Mouse (Mus musculus): Measurements from ENCODE around the gene Samsn1. TPM values are rescaled to one million over a fixed set of nuclear protein-coding genes. Genes with fewer than 3 reads are reported as not detected.

Samsn1 gene
- polyA plus RNA-seq, 1 experiment from 2014 or later = 3.0 TPM

DNA sequence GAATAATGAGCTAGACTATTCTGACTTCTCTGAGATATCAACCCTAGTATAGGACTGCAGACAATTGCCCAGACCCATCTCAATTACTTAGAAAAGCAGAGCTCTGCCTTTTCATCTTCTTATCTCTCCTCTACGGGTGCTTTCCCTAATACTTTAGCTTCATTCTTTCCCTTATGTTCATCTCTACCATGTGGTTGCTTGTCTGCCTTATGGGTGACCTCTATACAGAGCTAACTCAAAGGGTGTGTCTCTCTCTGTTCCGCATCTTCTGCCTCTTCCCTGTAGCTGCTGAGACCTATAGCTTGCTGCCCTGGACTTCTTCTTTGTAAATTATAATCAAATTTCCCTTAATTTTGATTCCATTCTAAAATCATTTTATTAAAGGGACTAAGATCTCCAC, 147.6 kb downstream of the Samsn1 start:
- Histone ChIP-seq H3K4me1 (replicated peaks; ENCODE audit: control insufficient read depth, insufficient read depth, low read length) (peaks cover 5% of the 10 kb centered on the region; the same call in 1 of the 2 replicates), H3K4me3 (ENCODE audit: low read length) (no peak overlapping the region), H3K36me3 (ENCODE audit: control insufficient read depth, insufficient read depth, low read length) (no peaks in the 10 kb centered on the region), H3K9ac (ENCODE audit: low read length) (no peak overlapping the region), H3K27ac (ENCODE audit: low read length) (no peak overlapping the region), H3K9me3 (ENCODE audit: control insufficient read depth, low read length) (no peaks in the 10 kb centered on the region), H3K27me3 (ENCODE audit: control insufficient read depth, insufficient read depth, low read depth, low read length) (no peaks in the 10 kb centered on the region), H3K4me2 (ENCODE audit: low read depth, low read length) (no peak overlapping the region)
- ATAC-seq (ENCODE audit: low read depth) = no peak
- WGBS = 76% methylated on average over 2 of the region's 2 CpGs

DNA sequence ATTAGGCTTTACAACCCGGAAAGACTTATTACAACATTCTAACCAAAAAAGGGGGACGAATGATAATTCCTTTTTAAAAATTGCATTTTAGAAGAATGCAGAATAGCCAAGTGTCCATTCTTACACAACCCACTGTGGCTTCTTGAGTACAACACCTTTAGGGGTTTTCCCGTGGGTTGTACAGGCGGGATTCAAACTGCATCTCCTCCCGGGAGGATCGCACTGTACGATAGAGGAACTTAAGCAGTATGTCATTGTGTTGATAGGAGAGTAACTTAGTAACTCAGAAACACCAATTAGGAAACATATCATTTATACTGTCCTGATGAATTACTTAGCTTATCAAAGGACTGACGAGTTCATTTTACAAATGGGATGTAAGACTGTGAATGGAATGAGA, 149.8 kb downstream of the Samsn1 start:
- Histone ChIP-seq H3K4me3 (ENCODE audit: low read length) (no peak overlapping the region), H3K9ac (ENCODE audit: low read length) (no peak overlapping the region), H3K27ac (ENCODE audit: low read length) (no peak overlapping the region), H3K9me3 (ENCODE audit: control insufficient read depth, low read length) (no peaks in the 10 kb centered on the region), H3K27me3 (ENCODE audit: control insufficient read depth, insufficient read depth, low read depth, low read length) (no peaks in the 10 kb centered on the region), H3K4me2 (ENCODE audit: low read depth, low read length) (no peak overlapping the region), H3K36me3 (ENCODE audit: control insufficient read depth, insufficient read depth, low read length) (no peaks in the 10 kb centered on the region), H3K4me1 (replicated peaks; ENCODE audit: control insufficient read depth, insufficient read depth, low read length) (peaks cover 4% of the 10 kb centered on the region; the same call in 1 of the 2 replicates)
- no peak for ATAC-seq (ENCODE audit: low read depth)
- 79% methylated on average over 8 of the region's 8 CpGs for WGBS

DNA sequence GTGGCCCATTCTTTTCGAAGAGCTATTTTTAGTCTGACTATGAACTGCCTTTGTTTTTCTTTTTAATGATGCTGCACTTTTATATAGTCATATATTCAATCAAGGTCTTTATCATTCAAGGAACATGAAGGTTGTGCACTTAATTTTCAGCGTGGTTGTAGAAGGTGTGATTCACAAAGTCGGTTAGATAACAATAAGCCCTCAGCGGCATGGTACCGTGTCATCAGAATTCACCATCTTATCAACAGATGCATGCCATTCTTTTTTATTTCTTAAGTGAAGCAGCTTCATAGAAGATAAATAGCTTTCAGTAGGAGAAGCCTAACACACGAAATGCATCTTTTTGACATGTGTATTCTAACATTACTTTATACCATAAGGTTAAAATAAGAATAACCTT, 154.7 kb downstream of the Samsn1 start:
- no peak overlapping the region for H3K4me2 ChIP-seq (ENCODE audit: low read depth, low read length)
- H3K27ac ChIP-seq (ENCODE audit: low read length) = no peak overlapping the region
- no peaks in the 10 kb centered on the region for H3K36me3 ChIP-seq (ENCODE audit: control insufficient read depth, insufficient read depth, low read length)
- H3K27me3 ChIP-seq (ENCODE audit: control insufficient read depth, insufficient read depth, low read depth, low read length) = no peaks in the 10 kb centered on the region
- no peak overlapping the region for H3K4me3 ChIP-seq (ENCODE audit: low read length)
- H3K4me1 ChIP-seq (replicated peaks; ENCODE audit: control insufficient read depth, insufficient read depth, low read length) = no peaks in the 10 kb centered on the region
- no peak overlapping the region for H3K9ac ChIP-seq (ENCODE audit: low read length)
- ATAC-seq (ENCODE audit: low read depth) = no peak
- 77% methylated on average over 6 of the region's 6 CpGs for WGBS
- H3K9me3 ChIP-seq (ENCODE audit: control insufficient read depth, low read length) = no peaks in the 10 kb centered on the region

DNA sequence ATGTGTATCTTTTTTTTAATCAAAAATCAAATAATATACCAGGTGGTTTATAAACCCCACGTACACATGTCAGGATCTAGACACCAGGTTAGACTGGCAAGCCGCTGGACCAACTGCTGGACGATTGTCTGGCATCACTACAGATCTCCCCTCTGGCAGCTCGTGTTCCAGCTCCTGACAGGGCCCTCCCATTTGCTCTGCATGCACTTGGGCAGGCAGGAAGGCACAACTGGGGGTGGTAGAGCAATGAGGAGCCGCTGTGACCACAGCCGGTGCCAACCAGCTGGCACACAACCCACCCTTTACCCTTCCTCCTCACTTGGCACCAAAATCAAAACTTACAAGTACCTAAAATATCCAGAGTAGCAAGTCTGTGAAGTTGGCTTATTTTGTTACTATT, 156.6 kb downstream of the Samsn1 start:
- no peak for ATAC-seq (ENCODE audit: low read depth)
- no peaks in the 10 kb centered on the region for H3K36me3 ChIP-seq (ENCODE audit: control insufficient read depth, insufficient read depth, low read length)
- H3K4me2 ChIP-seq (ENCODE audit: low read depth, low read length) = no peak overlapping the region
- no peaks in the 10 kb centered on the region for H3K4me1 ChIP-seq (replicated peaks; ENCODE audit: control insufficient read depth, insufficient read depth, low read length)
- H3K9ac ChIP-seq (ENCODE audit: low read length) = no peak overlapping the region
- WGBS = 73% methylated on average over 6 of the region's 6 CpGs
- no peak overlapping the region for H3K4me3 ChIP-seq (ENCODE audit: low read length)
- H3K9me3 ChIP-seq (ENCODE audit: control insufficient read depth, low read length) = no peaks in the 10 kb centered on the region
- no peak overlapping the region for H3K27ac ChIP-seq (ENCODE audit: low read length)
- no peaks in the 10 kb centered on the region for H3K27me3 ChIP-seq (ENCODE audit: control insufficient read depth, insufficient read depth, low read depth, low read length)

DNA sequence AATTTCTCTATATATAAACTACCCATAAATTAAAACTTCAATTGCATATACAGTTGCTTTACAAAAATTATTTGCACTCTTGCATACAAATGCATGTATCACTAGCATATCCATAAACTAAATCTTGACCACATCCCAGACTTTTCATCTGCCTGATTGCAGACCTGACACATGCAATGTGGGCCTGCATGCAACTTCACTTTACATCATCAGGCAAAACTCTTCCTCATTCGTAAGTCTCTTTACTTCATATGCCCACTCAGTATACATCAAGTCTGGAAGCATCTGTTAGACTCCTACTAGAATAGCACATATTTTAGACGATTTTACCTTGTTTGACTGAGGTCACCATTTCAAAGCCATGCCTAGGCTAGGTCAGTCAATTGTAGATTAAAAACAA, 157.4 kb downstream of the Samsn1 start:
- no peaks in the 10 kb centered on the region for H3K36me3 ChIP-seq (ENCODE audit: control insufficient read depth, insufficient read depth, low read length)
- H3K4me2 ChIP-seq (ENCODE audit: low read depth, low read length) = no peak overlapping the region
- H3K27me3 ChIP-seq (ENCODE audit: control insufficient read depth, insufficient read depth, low read depth, low read length) = no peaks in the 10 kb centered on the region
- H3K4me3 ChIP-seq (ENCODE audit: low read length) = no peak overlapping the region
- H3K9me3 ChIP-seq (ENCODE audit: control insufficient read depth, low read length) = no peaks in the 10 kb centered on the region
- H3K9ac ChIP-seq (ENCODE audit: low read length) = no peak overlapping the region
- H3K27ac ChIP-seq (ENCODE audit: low read length) = no peak overlapping the region
- ATAC-seq (ENCODE audit: low read depth) = no peak
- WGBS = 50% methylated on average over 2 of the region's 2 CpGs
- H3K4me1 ChIP-seq (replicated peaks; ENCODE audit: control insufficient read depth, insufficient read depth, low read length) = no peaks in the 10 kb centered on the region

DNA sequence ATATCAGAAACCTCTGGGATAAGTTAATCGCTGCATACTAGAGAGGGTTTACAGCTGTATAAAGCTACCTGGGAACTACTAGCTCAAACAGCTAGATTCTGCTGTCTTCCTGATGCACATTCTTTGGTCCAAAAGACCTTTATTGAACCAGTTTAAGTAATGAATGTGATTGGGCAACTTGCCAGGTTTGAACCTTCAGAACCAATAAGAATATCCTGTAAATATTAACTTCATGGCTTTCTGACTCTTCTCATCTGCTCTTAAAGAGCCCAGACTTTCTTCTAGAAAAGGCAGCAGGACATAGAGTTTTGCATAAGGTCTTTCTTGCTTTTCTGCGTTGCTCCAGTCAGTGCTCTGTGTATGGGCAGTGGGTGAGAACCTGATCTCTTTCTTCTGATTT, 165.7 kb downstream of the Samsn1 start:
- no peak overlapping the region for H3K4me2 ChIP-seq (ENCODE audit: low read depth, low read length)
- no peaks in the 10 kb centered on the region for H3K36me3 ChIP-seq (ENCODE audit: control insufficient read depth, insufficient read depth, low read length)
- no peaks in the 10 kb centered on the region for H3K9me3 ChIP-seq (ENCODE audit: control insufficient read depth, low read length)
- no peak overlapping the region for H3K4me3 ChIP-seq (ENCODE audit: low read length)
- H3K27me3 ChIP-seq (ENCODE audit: control insufficient read depth, insufficient read depth, low read depth, low read length) = no peaks in the 10 kb centered on the region
- no peak for ATAC-seq (ENCODE audit: low read depth)
- no peaks in the 10 kb centered on the region for H3K4me1 ChIP-seq (replicated peaks; ENCODE audit: control insufficient read depth, insufficient read depth, low read length)
- no peak overlapping the region for H3K27ac ChIP-seq (ENCODE audit: low read length)
- H3K9ac ChIP-seq (ENCODE audit: low read length) = no peak overlapping the region
- 70% methylated on average over 2 of the region's 2 CpGs for WGBS

DNA sequence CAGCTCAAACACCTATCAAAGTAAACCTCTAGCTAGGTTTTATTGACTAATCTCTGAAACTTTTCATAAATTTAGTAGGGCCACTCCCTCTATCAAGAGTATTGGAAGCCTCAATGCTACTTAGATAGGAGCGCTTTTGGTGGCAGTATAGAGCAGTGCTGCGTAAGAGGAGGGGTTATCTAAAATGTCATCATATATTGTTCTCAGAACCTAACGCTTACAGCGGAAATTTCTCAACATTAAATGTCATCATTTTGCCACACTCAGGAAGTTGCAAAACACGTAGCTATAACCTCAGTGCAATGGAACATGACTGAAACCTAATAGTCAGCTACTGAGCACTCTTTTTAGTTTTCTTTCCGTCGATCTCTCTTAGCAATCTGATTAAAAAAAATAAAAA, 166.7 kb downstream of the Samsn1 start:
- Histone ChIP-seq H3K4me1 (replicated peaks; ENCODE audit: control insufficient read depth, insufficient read depth, low read length) (no peaks in the 10 kb centered on the region), H3K9ac (ENCODE audit: low read length) (no peak overlapping the region)
- ATAC-seq (ENCODE audit: low read depth) = no peak

DNA sequence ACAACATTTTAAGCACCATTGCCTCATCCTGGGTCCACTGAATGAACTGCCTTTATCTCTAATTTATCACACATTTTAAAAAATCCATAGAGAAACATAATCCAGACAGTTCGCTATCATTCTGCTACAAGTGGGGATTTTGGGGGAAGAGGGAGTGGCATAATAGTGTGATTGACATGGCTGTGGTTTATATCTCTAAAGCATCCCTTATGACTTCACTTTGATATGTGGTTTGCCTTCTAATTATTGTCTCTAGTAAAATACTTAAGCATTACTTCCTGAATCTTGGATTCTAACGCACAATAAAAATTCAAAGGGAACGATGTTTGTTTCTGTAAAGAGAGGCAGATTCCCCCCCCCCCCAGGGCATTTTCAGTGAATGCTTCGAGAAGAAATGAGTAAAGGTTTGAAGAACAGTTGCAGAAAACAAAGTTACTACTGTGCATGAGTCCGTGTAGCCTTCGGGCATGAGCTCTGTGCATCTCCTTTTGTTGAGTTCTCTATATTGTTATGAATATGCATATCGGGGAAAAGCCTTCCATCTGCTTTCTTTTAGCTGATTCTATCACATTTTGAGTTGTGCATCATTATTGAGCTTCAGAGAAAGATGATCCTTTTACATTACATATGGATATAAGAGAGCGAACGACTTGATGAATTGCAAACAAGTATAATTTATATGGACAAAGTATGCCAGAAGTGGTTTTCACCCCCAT, 168.4 kb downstream of the Samsn1 start:
- H3K4me2 ChIP-seq (ENCODE audit: low read depth, low read length) = no peak overlapping the region
- no peak overlapping the region for H3K9ac ChIP-seq (ENCODE audit: low read length)
- no peak overlapping the region for H3K4me3 ChIP-seq (ENCODE audit: low read length)
- no peaks in the 10 kb centered on the region for H3K27me3 ChIP-seq (ENCODE audit: control insufficient read depth, insufficient read depth, low read depth, low read length)
- H3K4me1 ChIP-seq (replicated peaks; ENCODE audit: control insufficient read depth, insufficient read depth, low read length) = no peaks in the 10 kb centered on the region; the same call in 1 of the 2 replicates
- no peaks in the 10 kb centered on the region for H3K9me3 ChIP-seq (ENCODE audit: control insufficient read depth, low read length)
- H3K36me3 ChIP-seq (ENCODE audit: control insufficient read depth, insufficient read depth, low read length) = no peaks in the 10 kb centered on the region
- ATAC-seq (ENCODE audit: low read depth) = no peak
- H3K27ac ChIP-seq (ENCODE audit: low read length) = no peak overlapping the region
- WGBS = 85% methylated on average over 9 of the region's 9 CpGs

More for the DNA sequence above, 166.7 kb downstream of the Samsn1 start:
- H3K4me3 ChIP-seq (ENCODE audit: low read length) = no peak overlapping the region
- H3K4me2 ChIP-seq (ENCODE audit: low read depth, low read length) = no peak overlapping the region
- no peaks in the 10 kb centered on the region for H3K27me3 ChIP-seq (ENCODE audit: control insufficient read depth, insufficient read depth, low read depth, low read length)
- WGBS = 66% methylated on average over 7 of the region's 7 CpGs
- no peaks in the 10 kb centered on the region for H3K36me3 ChIP-seq (ENCODE audit: control insufficient read depth, insufficient read depth, low read length)
- no peak overlapping the region for H3K27ac ChIP-seq (ENCODE audit: low read length)
- H3K9me3 ChIP-seq (ENCODE audit: control insufficient read depth, low read length) = no peaks in the 10 kb centered on the region

DNA sequence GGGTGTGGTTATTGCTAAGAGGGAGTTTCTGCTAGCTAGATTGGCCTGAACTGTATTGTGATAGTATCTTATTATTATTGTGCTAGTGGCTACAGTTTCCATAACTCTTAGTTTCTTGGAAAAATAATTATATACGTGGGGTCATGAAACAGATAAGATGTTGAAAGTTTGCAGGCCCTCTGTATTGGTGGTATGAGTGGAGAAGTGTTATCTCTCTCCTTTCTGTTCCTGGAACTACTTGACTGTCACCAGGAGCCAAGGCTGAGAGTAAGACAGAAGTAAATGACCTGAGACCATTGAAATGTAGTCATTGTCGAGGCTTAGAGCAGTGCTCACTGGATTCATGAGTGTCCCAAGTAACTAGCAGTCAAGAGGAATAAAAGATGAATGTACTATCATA, 169.6 kb downstream of the Samsn1 start:
- Histone ChIP-seq H3K27ac (ENCODE audit: low read length) (no peak overlapping the region), H3K36me3 (ENCODE audit: control insufficient read depth, insufficient read depth, low read length) (no peaks in the 10 kb centered on the region), H3K4me3 (ENCODE audit: low read length) (no peak overlapping the region), H3K4me2 (ENCODE audit: low read depth, low read length) (no peak overlapping the region), H3K4me1 (replicated peaks; ENCODE audit: control insufficient read depth, insufficient read depth, low read length) (no peaks in the 10 kb centered on the region; the same call in 1 of the 2 replicates), H3K27me3 (ENCODE audit: control insufficient read depth, insufficient read depth, low read depth, low read length) (no peaks in the 10 kb centered on the region), H3K9me3 (ENCODE audit: control insufficient read depth, low read length) (no peaks in the 10 kb centered on the region), H3K9ac (ENCODE audit: low read length) (no peak overlapping the region)
- 34% methylated on average over 2 of the region's 2 CpGs for WGBS
- no peak for ATAC-seq (ENCODE audit: low read depth)

DNA sequence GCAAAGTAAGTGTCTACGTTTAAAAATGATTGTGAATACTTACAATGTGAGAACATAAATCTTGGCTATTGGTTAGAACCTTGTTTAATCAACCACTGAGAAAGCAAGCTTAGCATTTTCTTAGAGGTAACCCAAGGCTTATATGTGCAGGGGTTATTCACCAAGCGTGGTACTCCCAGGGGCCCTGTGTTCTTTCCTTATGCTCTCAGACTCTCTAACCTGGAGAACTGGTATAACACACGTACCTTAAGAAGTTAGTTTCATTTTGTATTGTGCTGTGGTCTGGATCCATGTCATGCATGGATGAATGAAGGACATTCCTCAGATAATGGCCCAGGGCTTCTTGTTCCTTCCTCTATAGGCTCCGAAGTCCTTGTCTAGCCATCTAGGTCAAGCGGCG, 173.0 kb downstream of the Samsn1 start:
- Histone ChIP-seq H3K4me2 (ENCODE audit: low read depth, low read length) (no peak overlapping the region), H3K27ac (ENCODE audit: low read length) (no peak overlapping the region), H3K27me3 (ENCODE audit: control insufficient read depth, insufficient read depth, low read depth, low read length) (no peaks in the 10 kb centered on the region), H3K36me3 (ENCODE audit: control insufficient read depth, insufficient read depth, low read length) (no peaks in the 10 kb centered on the region), H3K4me1 (replicated peaks; ENCODE audit: control insufficient read depth, insufficient read depth, low read length) (no peaks in the 10 kb centered on the region; the same call in 1 of the 2 replicates), H3K9ac (ENCODE audit: low read length) (no peak overlapping the region), H3K9me3 (ENCODE audit: control insufficient read depth, low read length) (no peaks in the 10 kb centered on the region), H3K4me3 (ENCODE audit: low read length) (no peak overlapping the region)
- 88% methylated on average over 6 of the region's 6 CpGs for WGBS
- ATAC-seq (ENCODE audit: low read depth) = no peak

Data from lung, embryonic 16.5 days (tissue).